Mouse (Mus musculus): ENCODE results near the gene Tmco1.

Gene Tmco1

DNA sequence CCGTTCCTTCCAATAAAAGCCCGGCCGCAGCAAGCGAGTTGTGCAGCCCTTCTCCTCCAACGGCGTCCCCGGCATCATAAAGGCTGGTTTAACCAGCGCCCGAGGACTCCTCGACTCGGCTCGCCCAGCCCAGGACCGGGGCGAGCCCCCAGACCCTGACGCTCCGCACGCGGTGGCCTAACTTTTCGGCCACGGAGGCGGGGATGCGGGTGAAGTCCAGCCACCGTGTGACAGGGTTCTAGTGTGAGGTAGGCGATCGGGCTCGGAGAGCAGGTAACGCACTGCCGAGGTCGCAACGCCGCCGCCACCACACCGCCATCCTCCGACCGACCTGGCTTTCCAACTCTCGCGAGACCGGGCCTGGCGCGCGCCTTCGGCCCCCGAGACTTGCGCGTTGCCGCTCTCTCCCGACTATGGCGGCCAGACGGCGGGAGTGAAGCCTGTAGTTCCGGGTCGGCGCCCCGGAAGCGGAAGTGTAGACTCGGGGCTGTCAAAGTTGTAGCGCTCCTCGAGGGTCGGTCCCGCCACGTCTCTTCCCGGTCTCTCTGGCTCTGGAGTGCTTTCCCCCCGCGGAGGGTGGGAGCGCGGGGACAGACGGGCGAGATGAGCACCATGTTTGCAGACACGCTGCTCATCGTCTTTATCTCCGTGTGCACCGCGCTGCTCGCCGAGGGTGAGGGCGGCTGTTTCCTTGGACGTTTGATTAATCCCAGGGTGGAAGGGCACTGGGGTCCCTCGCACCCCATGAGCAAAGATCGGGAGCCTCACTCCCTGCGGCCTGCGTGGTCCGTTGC lies at the start of gene Tmco1:
Tmco1 (plus strand) TSS at position 118 of the 794 bp plus-strand sequence.
- DNase-seq (ENCODE audit: low spot score in 2 of 2) = peak; percentile 95 to 98

DNA sequence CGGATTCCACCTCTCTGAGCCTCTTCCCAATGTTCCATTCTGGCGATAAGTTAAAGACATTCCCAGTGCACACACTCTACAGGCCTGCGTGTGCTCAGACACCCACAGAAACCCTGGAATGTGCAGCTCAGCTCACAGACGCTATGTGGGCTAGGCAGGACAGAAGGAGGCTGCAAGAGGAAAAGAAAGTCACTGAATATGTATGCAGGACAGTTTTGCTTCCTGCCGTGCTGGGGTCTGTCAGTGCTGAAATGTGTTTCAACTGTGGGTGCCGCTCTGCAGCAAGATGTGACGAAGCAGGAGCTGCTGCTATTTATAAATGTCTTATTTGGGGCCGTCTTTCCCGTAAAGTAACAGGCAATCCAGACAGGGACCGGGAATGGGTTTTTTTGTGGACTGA lies 48.5 kb upstream of the Tmco1 start:
- DNase-seq (ENCODE audit: low spot score in 2 of 2) = no peak

GRCm38 (mm10) chr1:167261750-167262149 lies 46.4 kb upstream of the Tmco1 start:
- peak; percentile 45 to 47 for DNase-seq (ENCODE audit: low spot score in 2 of 2)

- no peak for DNase-seq (ENCODE audit: low spot score in 2 of 2)
Measured at GRCm38 (mm10) chr1:167262489-167263041, 45.6 kb upstream of the Tmco1 start.

- no peak for DNase-seq (ENCODE audit: low spot score in 2 of 2)
Measured at GRCm38 (mm10) chr1:167265366-167265765, 42.8 kb upstream of the Tmco1 start.

DNA sequence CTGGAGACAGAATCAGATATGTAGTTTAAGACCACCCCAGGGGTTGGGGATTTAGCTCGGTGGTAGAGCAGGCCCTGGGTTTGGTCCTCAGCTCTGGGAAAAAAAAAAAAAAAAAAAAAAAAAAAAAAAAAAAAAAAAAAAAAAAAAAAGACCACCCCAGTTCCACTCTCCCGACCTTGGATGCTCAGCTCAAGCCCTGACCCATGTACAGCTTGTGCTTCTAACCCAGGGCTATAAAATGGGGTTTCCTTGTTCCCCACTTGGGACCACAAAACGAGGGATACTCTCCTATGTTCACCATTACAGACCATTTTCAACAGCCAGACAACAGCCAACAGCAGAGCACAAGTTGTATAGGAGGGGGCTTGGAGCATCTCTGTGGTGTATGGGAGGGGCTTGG lies 41.5 kb upstream of the Tmco1 start:
- no peak for DNase-seq (ENCODE audit: low spot score in 2 of 2)

DNA sequence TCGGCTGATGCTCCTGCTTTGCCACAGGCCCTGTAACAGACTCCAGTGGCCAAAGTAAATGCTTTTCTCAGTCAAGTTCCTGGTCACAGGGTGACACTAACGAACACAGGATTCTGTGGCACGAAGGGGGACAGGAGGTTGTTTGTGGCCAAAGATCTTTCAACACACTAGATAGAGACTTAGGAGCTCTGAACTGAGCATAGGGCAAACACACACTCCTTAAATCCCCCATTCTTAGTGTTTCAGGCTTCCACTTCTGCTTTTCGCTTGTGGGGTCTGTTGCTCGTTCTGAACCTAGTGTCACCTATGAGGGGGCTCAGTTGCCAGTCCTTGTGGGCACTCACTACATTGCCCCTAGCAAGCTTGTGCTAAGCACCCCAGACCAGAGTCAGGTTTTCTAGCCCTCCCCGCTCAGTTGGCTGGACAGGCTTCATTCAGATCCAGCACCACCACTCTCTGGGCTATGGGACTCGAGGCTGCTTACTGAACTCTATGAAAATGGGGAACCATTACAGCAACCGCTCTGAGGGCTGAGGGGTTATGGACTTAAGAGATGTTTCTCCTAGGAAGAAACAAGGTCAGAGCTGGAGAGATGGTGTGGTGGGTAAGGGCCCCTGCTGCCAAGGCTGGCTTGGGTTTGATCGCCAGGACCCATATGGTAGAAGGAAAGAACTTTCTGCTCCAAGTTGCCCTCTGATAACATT lies 39.7 kb upstream of the Tmco1 start:
- no peak for DNase-seq (ENCODE audit: low spot score in 2 of 2)

- DNase-seq (ENCODE audit: low spot score in 2 of 2) = no peak
Measured at GRCm38 (mm10) chr1:167269350-167269811, 38.8 kb upstream of the Tmco1 start.

- DNase-seq (ENCODE audit: low spot score in 2 of 2) = peak; percentile 52 to 65
Measured at GRCm38 (mm10) chr1:167269856-167270270, 38.3 kb upstream of the Tmco1 start.

DNA sequence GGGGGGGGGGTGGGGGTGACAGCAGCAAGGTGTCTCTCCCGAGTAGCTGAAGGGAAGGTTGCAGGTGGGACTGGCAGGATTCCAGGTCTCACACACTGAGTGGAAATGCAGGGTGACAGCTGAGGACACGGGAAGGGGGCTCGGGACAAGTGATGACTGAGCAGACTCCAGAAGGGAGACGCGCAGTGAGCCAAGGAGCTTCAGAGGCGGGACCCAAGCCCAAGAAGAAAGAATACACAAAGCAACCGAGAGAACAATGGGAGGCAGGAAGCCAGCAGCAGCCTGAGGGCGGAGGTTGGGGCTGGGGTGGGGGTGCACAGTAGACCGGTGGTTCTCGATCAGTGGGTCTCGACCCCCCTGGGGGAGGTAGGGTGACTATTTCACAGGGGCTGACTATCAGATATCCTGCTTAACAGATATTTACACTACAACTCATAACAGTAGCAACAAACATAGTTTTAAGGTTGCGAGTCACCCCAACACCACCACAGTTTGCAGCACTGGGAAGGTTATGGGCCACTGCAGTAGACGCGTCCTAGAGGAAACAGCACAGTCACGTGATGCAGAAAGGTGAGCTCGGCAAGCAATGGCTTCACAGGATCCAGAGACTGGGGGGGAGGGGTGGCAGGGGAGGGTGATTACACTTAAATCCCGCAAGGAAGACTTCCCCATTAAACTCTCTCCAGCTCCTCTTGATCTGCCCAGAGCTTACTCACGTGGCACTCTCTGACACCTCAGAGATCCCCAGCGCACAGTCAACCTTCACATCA lies 37.7 kb upstream of the Tmco1 start:
- no peak for DNase-seq (ENCODE audit: low spot score in 2 of 2)

DNA sequence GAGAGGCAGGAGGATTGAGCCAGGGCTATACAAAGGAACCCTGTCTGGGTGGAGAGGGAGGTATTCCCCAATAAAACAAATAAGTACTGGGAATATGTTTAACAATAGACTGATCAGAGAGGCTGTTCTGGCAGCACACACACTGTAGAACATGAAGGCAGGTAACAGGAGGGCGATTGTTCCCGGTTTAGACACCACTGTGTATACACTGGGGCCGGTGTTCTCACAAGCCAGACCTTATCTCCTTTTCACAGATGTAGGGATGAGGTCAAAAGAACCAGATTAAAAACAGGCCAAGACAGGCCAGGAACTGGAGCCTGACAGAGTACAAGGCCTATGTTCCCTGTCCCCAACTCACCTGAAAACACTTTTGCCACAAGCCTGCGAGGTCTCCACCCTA lies 36.9 kb upstream of the Tmco1 start:
- DNase-seq (ENCODE audit: low spot score in 2 of 2) = peak in 1 of 2 experiments; percentile 54

DNA sequence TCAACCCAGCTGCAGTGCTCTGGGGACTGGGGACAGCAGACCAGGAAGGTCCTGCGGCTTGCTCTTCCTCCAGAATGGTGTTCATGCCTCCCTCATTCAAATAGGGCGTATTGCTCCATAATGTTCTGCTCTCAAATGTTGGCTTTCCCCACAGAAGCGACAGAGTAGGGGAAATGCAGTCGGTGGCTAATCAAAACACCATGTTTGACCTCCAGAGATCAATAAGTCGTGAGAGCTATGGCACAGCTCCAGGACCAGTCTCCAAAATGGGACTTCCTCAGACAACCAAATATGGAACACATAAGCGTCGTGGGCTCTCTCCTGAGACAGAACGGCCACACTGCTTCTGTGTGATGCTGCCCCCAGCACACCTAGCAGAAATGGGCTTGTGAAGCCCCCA lies 36.3 kb upstream of the Tmco1 start:
- DNase-seq (ENCODE audit: low spot score in 2 of 2) = no peak

DNA sequence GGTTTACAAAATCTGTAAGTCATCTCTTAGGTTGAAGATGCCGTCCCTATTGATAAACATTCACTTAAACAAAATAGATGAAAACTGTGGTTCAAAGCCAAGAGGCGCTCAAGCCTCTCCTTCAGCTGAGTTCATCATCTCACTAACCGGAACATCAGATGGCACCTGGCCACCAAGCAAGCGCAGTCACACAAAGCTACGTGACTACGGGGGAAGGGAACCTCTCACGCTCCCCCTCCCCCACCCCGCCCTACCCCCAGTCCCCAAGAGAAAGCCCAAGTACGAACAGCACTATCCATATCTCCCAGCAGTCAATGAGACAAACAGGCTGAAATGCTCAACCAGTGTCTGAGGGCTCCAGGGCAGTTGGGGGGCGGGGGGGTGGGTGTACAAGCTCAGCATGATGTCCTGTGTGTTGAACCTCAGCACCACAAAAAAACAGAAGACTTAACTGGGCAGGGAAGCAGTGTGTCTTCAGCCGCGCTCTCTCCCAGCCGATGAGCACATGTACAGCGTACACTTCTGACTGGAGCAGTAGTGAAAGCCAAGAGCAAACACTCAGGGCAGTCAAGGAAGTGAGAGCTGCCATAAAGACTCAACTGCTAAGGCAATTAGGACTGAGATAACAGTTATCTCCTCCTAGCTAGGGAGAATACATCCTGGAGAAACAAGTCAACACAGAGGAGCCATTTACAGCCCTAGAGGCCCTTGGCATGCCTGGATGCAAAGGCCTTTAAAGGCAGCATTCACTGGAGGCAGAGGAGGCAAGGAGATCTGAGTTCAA lies 34.6 kb upstream of the Tmco1 start:
- DNase-seq (ENCODE audit: low spot score in 2 of 2) = no peak

DNA sequence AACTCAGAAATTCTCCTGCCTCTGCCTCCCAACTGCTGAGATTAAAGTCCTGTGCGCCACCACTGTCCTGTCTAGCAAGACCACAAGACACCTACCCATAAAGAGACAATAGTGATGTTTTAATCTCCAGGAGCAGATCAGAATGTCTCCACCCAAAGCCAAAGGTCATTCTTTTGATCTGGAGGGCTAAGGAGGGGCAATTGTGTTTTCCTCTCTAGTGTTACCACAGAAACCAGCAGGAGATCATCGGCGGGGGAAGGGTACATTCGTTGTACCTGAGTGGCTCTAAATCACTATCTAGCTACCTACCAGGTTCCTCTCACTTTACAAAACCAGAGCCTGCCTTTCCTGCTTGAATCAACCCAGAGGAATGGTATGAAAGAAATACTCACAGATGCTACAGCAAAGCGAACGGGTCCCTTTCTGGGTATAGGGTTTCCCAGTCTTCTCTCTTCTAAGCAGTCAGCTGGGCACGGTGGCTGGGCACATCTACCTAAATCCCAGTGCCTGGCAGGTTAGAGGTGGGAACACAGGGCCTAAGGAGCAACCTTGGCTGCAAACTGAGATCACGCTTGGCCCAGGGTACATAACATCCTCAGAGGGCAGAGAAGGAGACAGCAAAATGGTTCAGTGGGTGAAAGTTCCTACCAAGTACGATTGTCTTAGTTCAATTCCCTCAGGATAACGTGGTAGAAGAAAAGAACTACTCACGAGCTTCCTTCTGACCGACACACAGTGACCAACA lies 33.4 kb upstream of the Tmco1 start:
- no peak for DNase-seq (ENCODE audit: low spot score in 2 of 2)

GRCm38 (mm10) chr1:167278395-167278794 lies 29.8 kb upstream of the Tmco1 start:
- no peak for DNase-seq (ENCODE audit: low spot score in 2 of 2)

DNA sequence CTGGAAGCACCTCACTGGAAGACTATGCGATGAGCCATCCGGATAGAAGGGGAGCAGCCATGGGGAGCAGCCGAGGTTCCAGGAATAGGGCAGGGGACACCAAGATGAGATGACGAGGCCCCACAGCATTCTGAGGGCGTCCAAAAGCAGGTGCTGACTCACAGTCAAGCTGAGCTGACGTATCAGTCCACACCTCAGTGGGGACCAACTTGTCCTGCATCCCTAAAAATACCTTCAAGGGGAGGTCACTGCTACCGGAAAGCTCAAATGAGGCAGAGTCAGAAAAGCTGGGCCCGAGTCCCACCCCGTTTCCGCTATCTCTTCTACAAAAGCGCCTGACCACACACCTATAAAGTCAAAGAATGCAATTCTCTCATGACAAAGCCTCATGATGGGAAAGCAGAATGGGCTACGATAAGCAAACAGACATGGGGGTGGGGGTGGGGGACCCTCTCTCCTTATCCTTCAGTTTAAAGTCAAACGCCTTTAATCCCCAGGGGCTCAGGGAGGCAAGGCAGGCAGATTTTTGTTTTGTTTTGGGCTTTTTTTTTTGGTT lies 28.9 kb upstream of the Tmco1 start:
- DNase-seq (ENCODE audit: low spot score in 2 of 2) = no peak

- no peak for DNase-seq (ENCODE audit: low spot score in 2 of 2)
Measured at GRCm38 (mm10) chr1:167280061-167280460, 28.1 kb upstream of the Tmco1 start.

- DNase-seq (ENCODE audit: low spot score in 2 of 2) = no peak
Measured at GRCm38 (mm10) chr1:167282112-167282511, 26.1 kb upstream of the Tmco1 start.

DNA sequence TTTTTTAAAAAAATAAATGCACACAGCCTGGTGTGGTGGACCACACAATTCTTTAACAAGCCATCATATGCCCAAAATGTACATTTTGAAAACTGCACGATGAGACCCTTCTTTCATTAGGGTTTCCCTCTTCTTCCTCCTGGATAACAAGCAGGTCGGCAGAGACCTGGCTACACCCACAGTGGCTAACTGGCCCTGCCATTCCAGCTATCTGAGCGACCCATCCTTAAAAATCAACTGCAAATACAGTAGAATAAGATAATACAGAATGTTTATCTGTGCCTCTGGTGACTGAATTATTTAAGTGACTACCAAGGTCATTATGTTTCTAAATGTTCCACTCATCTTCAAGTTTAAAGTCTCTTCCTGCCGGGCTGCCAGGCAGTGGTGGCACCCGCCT lies 25.4 kb upstream of the Tmco1 start:
- DNase-seq (ENCODE audit: low spot score in 2 of 2) = no peak
